Mouse (Mus musculus): ENCODE results near the gene Cntfr. TPM values are rescaled to one million over a fixed set of nuclear protein-coding genes. Genes with fewer than 3 reads are reported as not detected.

The Cntfr gene
- polyA plus RNA-seq, 2 experiments = 0.17 to 0.75 TPM

DNA sequence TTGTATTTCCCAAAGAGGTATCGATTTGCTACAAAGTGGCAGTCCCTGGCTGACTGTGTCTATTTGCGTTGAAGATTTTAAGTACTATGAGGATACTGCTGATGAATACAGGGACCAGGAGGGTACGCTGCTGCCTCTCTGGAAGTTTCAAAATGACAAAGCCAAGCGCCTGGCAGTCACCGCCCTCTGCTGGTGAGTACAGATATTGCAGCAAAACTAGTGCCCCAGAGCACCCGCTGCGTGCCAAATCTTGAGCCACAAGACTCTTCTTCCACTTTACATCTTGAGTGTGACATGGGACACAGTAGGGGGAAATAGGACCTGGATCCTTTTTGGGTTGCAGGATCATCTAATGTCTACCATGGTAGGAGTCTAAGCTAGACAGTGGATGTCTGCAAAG, 82.7 kb downstream of the Cntfr start:
- DNase-seq (ENCODE audit: low read depth in 3 of 3, low spot score in 3 of 3) (peak in 1 of 3 experiments; percentile 22), ATAC-seq (ENCODE audit: insufficient read depth) (no peak)
- H3K9me3 ChIP-seq (ENCODE audit: control insufficient read depth, low read length) = no peaks in the 10 kb centered on the region
- no peak overlapping the region for H3K9ac ChIP-seq (replicated peaks)
- H3K4me3 ChIP-seq (ENCODE audit: insufficient read depth in 1 of 2, low read depth in 2 of 2, low read length in 2 of 2) = no peak overlapping the region
- H3K4me2 ChIP-seq (ENCODE audit: low read depth) = no peak overlapping the region
- no peaks in the 10 kb centered on the region for H3K4me1 ChIP-seq (replicated peaks; ENCODE audit: control insufficient read depth in 2 of 2, insufficient read depth in 2 of 2, low read length in 1 of 2)
- H3K27me3 ChIP-seq (ENCODE audit: control insufficient read depth, insufficient read depth, low read length) = no peaks in the 10 kb centered on the region
- 9% methylated on average over 7 of the region's 7 CpGs for WGBS (ENCODE audit: insufficient replicate concordance)
- no peaks in the 10 kb centered on the region for H3K36me3 ChIP-seq (replicated peaks; ENCODE audit: control insufficient read depth, insufficient read depth, low read depth)
- no peak overlapping the region for H3K27ac ChIP-seq
- TF ChIP-seq EP300 (IDR thresholded peaks at IDR 0.05; ENCODE audit: low read depth) = no peak
- TF ChIP-seq CTCF (IDR thresholded peaks at IDR 0.05; ENCODE audit: low read depth) = peak; percentile 91

DNA sequence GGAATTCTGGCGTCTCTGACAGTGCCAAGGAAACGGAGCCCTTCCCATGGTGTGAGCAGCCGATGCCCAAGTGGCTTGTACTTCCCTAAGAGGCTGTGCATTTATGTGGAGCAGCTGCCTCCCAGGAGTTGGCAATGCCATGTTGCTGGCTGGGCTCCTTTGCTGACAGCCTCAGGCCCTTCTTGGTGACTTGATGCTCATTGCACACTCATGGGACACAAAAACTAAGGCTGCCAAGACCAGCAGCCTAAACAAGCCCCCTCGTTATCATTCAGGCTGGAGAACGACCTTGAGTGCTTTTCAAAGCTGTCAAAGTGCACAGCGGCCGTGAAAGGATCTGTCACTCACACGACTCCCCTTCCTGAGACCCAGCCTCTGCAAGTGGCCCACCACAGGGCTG, 84.7 kb downstream of the Cntfr start:
- H3K9ac ChIP-seq (replicated peaks) = no peak overlapping the region
- no peaks in the 10 kb centered on the region for H3K4me1 ChIP-seq (replicated peaks; ENCODE audit: control insufficient read depth in 2 of 2, insufficient read depth in 2 of 2, low read length in 1 of 2)
- no peaks in the 10 kb centered on the region for H3K27me3 ChIP-seq (ENCODE audit: control insufficient read depth, insufficient read depth, low read length)
- DNase-seq (ENCODE audit: low read depth in 3 of 3, low spot score in 3 of 3) = no peak
- no peaks in the 10 kb centered on the region for H3K9me3 ChIP-seq (ENCODE audit: control insufficient read depth, low read length)
- TF ChIP-seq EP300 (IDR thresholded peaks at IDR 0.05; ENCODE audit: low read depth) (no peak), CTCF (IDR thresholded peaks at IDR 0.05; ENCODE audit: low read depth) (no peak)
- H3K4me3 ChIP-seq (ENCODE audit: insufficient read depth in 1 of 2, low read depth in 2 of 2, low read length in 2 of 2) = no peak overlapping the region
- H3K27ac ChIP-seq = no peak overlapping the region
- no peaks in the 10 kb centered on the region for H3K36me3 ChIP-seq (replicated peaks; ENCODE audit: control insufficient read depth, insufficient read depth, low read depth)
- 40% methylated on average over 8 of the region's 8 CpGs for WGBS (ENCODE audit: insufficient replicate concordance)
- no peak for ATAC-seq (ENCODE audit: insufficient read depth)
- H3K4me2 ChIP-seq (ENCODE audit: low read depth) = no peak overlapping the region

DNA sequence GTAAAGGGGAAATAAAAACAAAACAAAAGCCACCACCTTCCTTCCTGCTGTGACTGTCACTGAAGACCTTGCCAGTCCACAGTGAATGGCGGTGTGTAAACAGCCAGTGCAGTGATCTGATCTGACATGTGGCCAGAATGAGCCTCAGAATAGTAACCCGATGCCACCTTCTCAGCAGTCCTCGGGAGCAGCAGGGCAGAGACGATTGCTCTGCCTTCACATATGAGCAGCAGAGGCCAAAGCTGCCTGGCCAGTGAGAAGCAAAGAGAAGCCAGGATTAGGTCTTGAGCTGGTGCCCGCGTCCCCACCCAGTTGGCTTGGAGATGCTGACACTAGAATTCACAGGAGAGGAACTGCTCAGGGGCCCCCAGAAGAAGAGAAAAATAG, 86.3 kb downstream of the Cntfr start:
- H3K9ac ChIP-seq (replicated peaks) = no peak overlapping the region
- no peaks in the 10 kb centered on the region for H3K27me3 ChIP-seq (ENCODE audit: control insufficient read depth, insufficient read depth, low read length)
- H3K4me2 ChIP-seq (ENCODE audit: low read depth) = no peak overlapping the region
- DNase-seq (ENCODE audit: low read depth in 3 of 3, low spot score in 3 of 3) (no peak), ATAC-seq (ENCODE audit: insufficient read depth) (no peak)
- H3K4me3 ChIP-seq (ENCODE audit: insufficient read depth in 1 of 2, low read depth in 2 of 2, low read length in 2 of 2) = no peak overlapping the region
- no peaks in the 10 kb centered on the region for H3K36me3 ChIP-seq (replicated peaks; ENCODE audit: control insufficient read depth, insufficient read depth, low read depth)
- no peak overlapping the region for H3K27ac ChIP-seq
- WGBS (ENCODE audit: insufficient replicate concordance) = 39% methylated on average over 6 of the region's 6 CpGs
- H3K9me3 ChIP-seq (ENCODE audit: control insufficient read depth, low read length) = no peaks in the 10 kb centered on the region
- TF ChIP-seq EP300 (IDR thresholded peaks at IDR 0.05; ENCODE audit: low read depth) (no peak), CTCF (IDR thresholded peaks at IDR 0.05; ENCODE audit: low read depth) (no peak)
- H3K4me1 ChIP-seq (replicated peaks; ENCODE audit: control insufficient read depth in 2 of 2, insufficient read depth in 2 of 2, low read length in 1 of 2) = no peaks in the 10 kb centered on the region

DNA sequence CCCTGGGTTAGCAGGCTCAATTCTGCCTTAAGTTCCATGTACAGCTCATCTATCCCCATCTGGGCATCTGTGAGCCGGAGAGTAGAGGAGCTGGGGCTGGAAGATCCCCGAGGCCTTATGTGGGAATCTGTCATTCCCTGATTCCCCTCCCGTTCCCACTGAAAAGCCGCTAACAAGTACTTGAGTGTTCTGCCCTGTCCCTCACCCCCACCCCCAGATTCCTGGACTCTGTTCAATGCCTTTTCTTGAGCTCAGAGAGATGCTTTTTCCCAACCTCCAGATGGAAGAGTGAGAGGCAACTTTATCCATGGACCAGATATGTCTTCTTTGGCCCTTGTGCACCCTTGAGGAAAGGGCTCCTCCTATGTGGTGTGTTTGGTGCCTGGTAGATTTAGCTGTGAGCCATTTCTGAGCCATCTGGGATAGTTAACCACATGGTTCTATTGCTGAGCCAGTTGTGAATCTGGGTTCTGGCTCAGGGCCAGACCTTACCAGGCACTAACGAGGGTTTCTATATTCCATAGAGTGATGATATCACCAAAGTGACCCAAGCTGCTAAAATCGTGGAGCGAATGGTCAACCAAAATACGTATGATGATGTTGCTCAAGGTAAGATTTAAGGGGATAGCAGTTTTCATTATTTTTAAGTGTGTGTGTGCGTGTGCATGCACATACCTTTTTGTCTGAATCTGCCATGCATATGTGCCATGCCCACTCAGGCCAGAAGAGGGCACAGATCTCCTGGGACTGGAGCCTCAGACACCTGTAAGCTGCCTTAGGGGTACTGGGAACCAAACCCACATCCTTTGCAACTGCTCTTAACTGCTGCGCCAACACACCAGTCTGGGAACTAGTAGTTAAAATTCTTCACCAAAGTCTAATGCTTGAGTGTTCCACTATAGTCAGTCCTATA, 87.0 kb downstream of the Cntfr start:
- no peak for ATAC-seq (ENCODE audit: insufficient read depth)
- H3K36me3 ChIP-seq (replicated peaks; ENCODE audit: control insufficient read depth, insufficient read depth, low read depth) = no peaks in the 10 kb centered on the region

More for the DNA sequence above, 87.0 kb downstream of the Cntfr start:
- no peaks in the 10 kb centered on the region for H3K4me1 ChIP-seq (replicated peaks; ENCODE audit: control insufficient read depth in 2 of 2, insufficient read depth in 2 of 2, low read length in 1 of 2)
- no peak overlapping the region for H3K27ac ChIP-seq
- H3K9ac ChIP-seq (replicated peaks) = no peak overlapping the region
- H3K9me3 ChIP-seq (ENCODE audit: control insufficient read depth, low read length) = no peaks in the 10 kb centered on the region
- H3K4me2 ChIP-seq (ENCODE audit: low read depth) = no peak overlapping the region
- WGBS (ENCODE audit: insufficient replicate concordance) = 63% methylated on average over 10 of the region's 10 CpGs
- H3K4me3 ChIP-seq (ENCODE audit: insufficient read depth in 1 of 2, low read depth in 2 of 2, low read length in 2 of 2) = no peak overlapping the region
- no peaks in the 10 kb centered on the region for H3K27me3 ChIP-seq (ENCODE audit: control insufficient read depth, insufficient read depth, low read length)
- TF ChIP-seq CTCF (IDR thresholded peaks at IDR 0.05; ENCODE audit: low read depth) (peak; percentile 42), EP300 (IDR thresholded peaks at IDR 0.05; ENCODE audit: low read depth) (no peak)
- no peak for DNase-seq (ENCODE audit: low read depth in 3 of 3, low spot score in 3 of 3)

Other genes starting within 250 kb of the Cntfr start
- 3.4 and 4.2 TPM in 2 replicates for gene Kif24, start 232.2 kb downstream of the Cntfr start, polyA plus RNA-seq (2012; rRNA removed)
- gene Kif24, start 232.2 kb downstream of the Cntfr start, polyA plus RNA-seq (2014; fragmentation: Nextera tagmentation; extraction: Ambion mirVana) = 4.0 and 4.2 TPM in 2 replicates
- 7.6 and 13.3 TPM in 2 replicates for gene Nudt2, start 231.9 kb downstream of the Cntfr start, polyA plus RNA-seq (2012; rRNA removed)
- gene Nudt2, start 231.9 kb downstream of the Cntfr start, polyA plus RNA-seq (2014; fragmentation: Nextera tagmentation; extraction: Ambion mirVana) = 22.4 and 22.5 TPM in 2 replicates
- gene AI464131, start 194.0 kb downstream of the Cntfr start, polyA plus RNA-seq (2012; rRNA removed) = 0.39 and 0.44 TPM in 2 replicates
- 0.33 and 0.62 TPM in 2 replicates for gene AI464131, start 194.0 kb downstream of the Cntfr start, polyA plus RNA-seq (2014; fragmentation: Nextera tagmentation; extraction: Ambion mirVana)
- not detected in 2 replicates for gene 1110017D15Rik, start 179.8 kb downstream of the Cntfr start, polyA plus RNA-seq (2012; rRNA removed)
- gene 1110017D15Rik, start 179.8 kb downstream of the Cntfr start, polyA plus RNA-seq (2014; fragmentation: Nextera tagmentation; extraction: Ambion mirVana) = not detected in 2 replicates
- gene Fam219a, start 127.6 kb downstream of the Cntfr start, polyA plus RNA-seq (2012; rRNA removed) = 1.8 TPM in 2 replicates
- 0.38 and 0.58 TPM in 2 replicates for gene Fam219a, start 127.6 kb downstream of the Cntfr start, polyA plus RNA-seq (2014; fragmentation: Nextera tagmentation; extraction: Ambion mirVana)
- 1.3 and 1.9 TPM in 2 replicates for gene Dnaic1, start 127.3 kb downstream of the Cntfr start, polyA plus RNA-seq (2012; rRNA removed)
- gene Dnaic1, start 127.3 kb downstream of the Cntfr start, polyA plus RNA-seq (2014; fragmentation: Nextera tagmentation; extraction: Ambion mirVana) = 2.1 and 2.6 TPM in 2 replicates
- 1.2 and 1.5 TPM in 2 replicates for gene Enho, start 56.8 kb downstream of the Cntfr start, polyA plus RNA-seq (2012; rRNA removed)
- gene Enho, start 56.8 kb downstream of the Cntfr start, polyA plus RNA-seq (2014; fragmentation: Nextera tagmentation; extraction: Ambion mirVana) = 1.7 and 1.8 TPM in 2 replicates
- gene Il11ra1, start 2.9 kb upstream of the Cntfr start, polyA plus RNA-seq (2012; rRNA removed) = 11.2 and 13.9 TPM in 2 replicates
- 23.8 and 27.1 TPM in 2 replicates for gene Il11ra1, start 2.9 kb upstream of the Cntfr start, polyA plus RNA-seq (2014; fragmentation: Nextera tagmentation; extraction: Ambion mirVana)
- gene Rpp25l, start 16.4 kb upstream of the Cntfr start, polyA plus RNA-seq (2012; rRNA removed) = 24.0 and 25.0 TPM in 2 replicates
- gene Rpp25l, start 16.4 kb upstream of the Cntfr start, polyA plus RNA-seq (2014; fragmentation: Nextera tagmentation; extraction: Ambion mirVana) = 31.4 and 38.2 TPM in 2 replicates
- gene Dctn3, start 26.1 kb upstream of the Cntfr start, polyA plus RNA-seq (2012; rRNA removed) = 28.7 and 39.8 TPM in 2 replicates
- 63.9 and 68.6 TPM in 2 replicates for gene Dctn3, start 26.1 kb upstream of the Cntfr start, polyA plus RNA-seq (2014; fragmentation: Nextera tagmentation; extraction: Ambion mirVana)
- not detected in 2 replicates for gene Arid3c, start 34.1 kb upstream of the Cntfr start, polyA plus RNA-seq (2012; rRNA removed)
- not detected in 2 replicates for gene Arid3c, start 34.1 kb upstream of the Cntfr start, polyA plus RNA-seq (2014; fragmentation: Nextera tagmentation; extraction: Ambion mirVana)
- 24.2 and 29.5 TPM in 2 replicates for gene Galt, start 58.1 kb upstream of the Cntfr start, polyA plus RNA-seq (2012; rRNA removed)
- 19.2 and 22.1 TPM in 2 replicates for gene Galt, start 58.1 kb upstream of the Cntfr start, polyA plus RNA-seq (2014; fragmentation: Nextera tagmentation; extraction: Ambion mirVana)
- gene Sigmar1, start 59.1 kb upstream of the Cntfr start, polyA plus RNA-seq (2012; rRNA removed) = 24.4 and 30.2 TPM in 2 replicates
- gene Sigmar1, start 59.1 kb upstream of the Cntfr start, polyA plus RNA-seq (2014; fragmentation: Nextera tagmentation; extraction: Ambion mirVana) = 36.0 and 36.2 TPM in 2 replicates
- gene Ccl27a, start 77.2 kb upstream of the Cntfr start, polyA plus RNA-seq (2012; rRNA removed) = 9.5 and 10.8 TPM in 2 replicates
- 7.8 and 8.2 TPM in 2 replicates for gene Ccl27a, start 77.2 kb upstream of the Cntfr start, polyA plus RNA-seq (2014; fragmentation: Nextera tagmentation; extraction: Ambion mirVana)
- gene Gm21541, start 206.5 kb upstream of the Cntfr start, polyA plus RNA-seq (2012; rRNA removed) = not detected in 2 replicates
- not detected in 2 replicates for gene Gm21541, start 206.5 kb upstream of the Cntfr start, polyA plus RNA-seq (2014; fragmentation: Nextera tagmentation; extraction: Ambion mirVana)
- 0.12 and 0.61 TPM in 2 replicates for gene Gm20878, start 244.5 kb upstream of the Cntfr start, polyA plus RNA-seq (2012; rRNA removed)
- gene Gm20878, start 244.5 kb upstream of the Cntfr start, polyA plus RNA-seq (2014; fragmentation: Nextera tagmentation; extraction: Ambion mirVana) = 0.24 and 0.52 TPM in 2 replicates